Mouse (Mus musculus): ENCODE results near the gene Tie1. TPM values are rescaled to one million over a fixed set of nuclear protein-coding genes. Genes with fewer than 3 reads are reported as not detected.

Gene Tie1
- total RNA-seq, 2 experiments from 2014 or later, result 64.0 to 75.8 TPM

GRCm38 (mm10) chr4:118425374-118425773, 64.5 kb downstream of the Tie1 start:
- no peak for DNase-seq (ENCODE audit: low spot score)
- intact Hi-C loops (cut with DNase I), result loop anchor here (5.0 kb wide), 1 partner anchor 92 kb away; no protein-coding TSS in a partner anchor

GRCm38 (mm10) chr4:118424541-118425160, 65.2 kb downstream of the Tie1 start:
- intact Hi-C loops (cut with DNase I), result loop anchor here (5.0 kb wide), 1 partner anchor 93 kb away; no protein-coding TSS in a partner anchor
- no peak for DNase-seq (ENCODE audit: low spot score)

GRCm38 (mm10) chr4:118421384-118421783, 68.5 kb downstream of the Tie1 start:
- DNase-seq (ENCODE audit: low spot score), result no peak
- intact Hi-C loops (cut with DNase I), result no loop called here

Other genes with a start within 250 kb of the Tie1 start
- gene Ptprf, start 198.7 kb downstream of the Tie1 start, total RNA-seq (2021), result 10 to 100 TPM in 1 of 2 experiments, 1 to 10 TPM in 1; 9.8 to 10.2 TPM
- gene Szt2, start 80.8 kb downstream of the Tie1 start, total RNA-seq (2021), result 10 to 100 TPM; 11.3 to 13.1 TPM
- 10 to 100 TPM; 35.7 to 47.1 TPM for gene Med8, start 80.7 kb downstream of the Tie1 start, total RNA-seq (2021)
- gene Elovl1, start 62.0 kb downstream of the Tie1 start, total RNA-seq (2021), result 10 to 100 TPM; 17.8 to 19.4 TPM
- gene Cdc20, start 52.7 kb downstream of the Tie1 start, total RNA-seq (2021), result 1 to 10 TPM; 1.5 to 2.3 TPM
- under 1 TPM; 0.21 to 0.42 TPM for gene Mpl, start 32.5 kb downstream of the Tie1 start, total RNA-seq (2021)
- not detected for gene 2610528J11Rik, start 36.9 kb upstream of the Tie1 start, total RNA-seq (2021)
- under 1 TPM in 1 of 2 experiments, not detected in 1; 0.17 TPM for gene Tmem125, start 54.0 kb upstream of the Tie1 start, total RNA-seq (2021)
- under 1 TPM in 1 of 2 experiments, not detected in 1; 0.05 TPM for gene Cfap57, start 130.7 kb upstream of the Tie1 start, total RNA-seq (2021)
- 10 to 100 TPM; 36.6 to 38.2 TPM for gene Ebna1bp2, start 130.7 kb upstream of the Tie1 start, total RNA-seq (2021)
- gene Olfr62, start 168.9 kb upstream of the Tie1 start, total RNA-seq (2021), result not detected
- gene Olfr1342, start 202.7 kb upstream of the Tie1 start, total RNA-seq (2021), result not detected
- gene Olfr1341, start 213.5 kb upstream of the Tie1 start, total RNA-seq (2021), result not detected
- gene Olfr1340, start 230.1 kb upstream of the Tie1 start, total RNA-seq (2021), result not detected
- not detected for gene Olfr1339, start 242.1 kb upstream of the Tie1 start, total RNA-seq (2021)